Mouse (Mus musculus) macrophage (primary cell): ENCODE data around the gene Cbl. TPM values are rescaled to one million over a fixed set of nuclear protein-coding genes. Genes with fewer than 3 reads are reported as not detected.

Experiments
- H3K27ac ChIP-seq: fragments of 350-480 bp; formaldehyde crosslinking; 2 replicates; pipeline ENCODE4 v1.9.0; 2021
- H3K36me3 ChIP-seq: fragments of 350-480 bp; formaldehyde crosslinking; 2 replicates; pipeline ENCODE4 v1.9.0; 2021; ENCODE audit errors: inconsistent target
- H3K4me3 ChIP-seq: fragments of 350-480 bp; formaldehyde crosslinking; 2 replicates; pipeline ENCODE4 v1.9.0; 2021; ENCODE audit errors: inconsistent target
- H3K79me2 ChIP-seq: fragments of 350-480 bp; formaldehyde crosslinking; 2 replicates; pipeline ENCODE4 v1.9.0; 2021; ENCODE audit errors: inconsistent target
- WGBS: methylation state at CpG from one replicate; pipeline ENCODE4 v1.1.7; 2026; ENCODE audit warnings: inconsistent platforms; ENCODE audit not compliant: missing documents; 5-methylcytosine and 5-hydroxymethylcytosine counted together
- polyA plus RNA-seq: library from polyadenylated mRNA; stranded (reverse); fragments of 250-400 nt; gene quantifications from 3 replicates; pipeline ENCODE4 v1.2.4, GENCODE M21; 2018; ENCODE audit warnings: inconsistent platforms

The Cbl gene
- polyA plus RNA-seq, 1 experiment from 2014 or later: 37.9 TPM

GRCm38 (mm10) chr9:44188223-44188622 is 45.6 kb downstream of the Cbl start:
- Histone ChIP-seq H3K27ac (no peak overlapping the region), H3K36me3 (no peaks in the 10 kb centered on the region), H3K4me3 (no peak overlapping the region), H3K79me2 (peaks cover 100% of the 10 kb centered on the region)
- 91% methylated on average over 12 of the region's 12 CpGs for WGBS

GRCm38 (mm10) chr9:44182260-44182659 is 51.6 kb downstream of the Cbl start:
- Histone ChIP-seq H3K79me2 (peaks cover 100% of the 10 kb centered on the region), H3K36me3 (no peaks in the 10 kb centered on the region), H3K27ac (no peak overlapping the region), H3K4me3 (no peak overlapping the region)
- WGBS: 61% methylated on average over 3 of the region's 3 CpGs

GRCm38 (mm10) chr9:44181537-44181936 is 52.3 kb downstream of the Cbl start:
- WGBS: 36% methylated on average over 5 of the region's 5 CpGs
- no peak overlapping the region for H3K4me3 ChIP-seq

GRCm38 (mm10) chr9:44178811-44179210 is 55.0 kb downstream of the Cbl start:
- WGBS: 99% methylated on average over 8 of the region's 12 CpGs
- H3K79me2 ChIP-seq: peaks cover 100% of the 10 kb centered on the region
- H3K4me3 ChIP-seq: no peak overlapping the region
- no peaks in the 10 kb centered on the region for H3K36me3 ChIP-seq
- no peak overlapping the region for H3K27ac ChIP-seq

More at GRCm38 (mm10) chr9:44181537-44181936, 52.3 kb downstream of the Cbl start:
- Histone ChIP-seq H3K79me2 (peaks cover 100% of the 10 kb centered on the region), H3K27ac (no peak overlapping the region), H3K36me3 (no peaks in the 10 kb centered on the region)

DNA sequence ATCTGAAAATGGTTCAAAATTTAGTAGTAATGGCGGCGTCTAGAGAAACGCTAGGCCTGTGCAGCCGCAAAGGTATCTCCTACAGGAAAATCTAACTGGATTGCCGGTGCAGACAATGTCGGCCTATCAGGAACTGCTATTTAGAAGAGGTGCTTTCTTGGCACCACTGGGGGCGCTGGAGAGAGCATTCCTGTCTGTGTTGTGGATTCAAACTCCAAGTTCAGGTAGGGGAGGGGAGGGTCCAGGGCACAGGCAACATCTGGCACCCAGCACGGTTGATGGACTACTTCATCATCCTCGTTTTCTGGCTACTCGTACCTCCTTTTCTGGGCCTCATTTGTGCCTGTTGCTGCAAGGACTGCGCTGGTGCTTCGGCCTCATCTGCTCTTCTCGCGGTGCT is 55.5 kb downstream of the Cbl start:
- no peak overlapping the region for H3K4me3 ChIP-seq
- peaks cover 2% of the 10 kb centered on the region; the same call in 1 of the 2 replicates for H3K36me3 ChIP-seq
- WGBS: 93% methylated on average over 14 of the region's 14 CpGs
- peaks cover 100% of the 10 kb centered on the region for H3K79me2 ChIP-seq
- H3K27ac ChIP-seq: no peak overlapping the region

DNA sequence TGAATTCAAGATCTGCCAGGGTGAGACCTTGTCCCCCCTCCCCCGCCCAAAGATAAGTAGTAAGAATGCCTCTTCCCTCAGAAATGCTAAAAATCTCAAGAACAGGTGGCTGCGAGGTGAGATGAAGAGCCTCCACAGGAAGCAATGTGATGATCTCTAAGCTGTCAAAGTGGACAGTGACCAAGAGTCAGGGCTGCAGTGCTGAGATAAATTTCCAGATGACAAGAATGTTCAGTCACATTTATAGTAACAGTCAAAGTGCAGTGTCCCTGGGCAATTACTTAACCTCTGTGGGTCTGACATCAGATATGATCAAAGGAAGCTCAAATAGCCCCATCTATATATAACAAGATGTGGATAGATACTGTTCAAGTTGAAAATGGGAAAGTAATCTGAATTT is 56.4 kb downstream of the Cbl start:
- WGBS: 92% methylated on average over 2 of the region's 2 CpGs
- Histone ChIP-seq H3K27ac (no peak overlapping the region), H3K36me3 (peaks cover 12% of the 10 kb centered on the region; the same call in 1 of the 2 replicates), H3K79me2 (peaks cover 100% of the 10 kb centered on the region), H3K4me3 (no peak overlapping the region)

GRCm38 (mm10) chr9:44175957-44176356 is 57.9 kb downstream of the Cbl start:
- Histone ChIP-seq H3K4me3 (no peak overlapping the region), H3K79me2 (peaks cover 100% of the 10 kb centered on the region), H3K36me3 (peaks cover 18% of the 10 kb centered on the region; the same call in 1 of the 2 replicates), H3K27ac (peak overlapping the region; percentile 8; the same call in 1 of the 2 replicates)
- WGBS: 0% methylated on average over 1 of the region's 1 CpGs

- Histone ChIP-seq H3K4me3 (no peak overlapping the region), H3K79me2 (peaks cover 100% of the 10 kb centered on the region), H3K27ac (peak overlapping the region; percentile 8; the same call in 1 of the 2 replicates), H3K36me3 (peaks cover 21% of the 10 kb centered on the region; the same call in 1 of the 2 replicates)
- 6% methylated on average over 6 of the region's 6 CpGs for WGBS
Measured at GRCm38 (mm10) chr9:44175556-44175955, 58.3 kb downstream of the Cbl start.

DNA sequence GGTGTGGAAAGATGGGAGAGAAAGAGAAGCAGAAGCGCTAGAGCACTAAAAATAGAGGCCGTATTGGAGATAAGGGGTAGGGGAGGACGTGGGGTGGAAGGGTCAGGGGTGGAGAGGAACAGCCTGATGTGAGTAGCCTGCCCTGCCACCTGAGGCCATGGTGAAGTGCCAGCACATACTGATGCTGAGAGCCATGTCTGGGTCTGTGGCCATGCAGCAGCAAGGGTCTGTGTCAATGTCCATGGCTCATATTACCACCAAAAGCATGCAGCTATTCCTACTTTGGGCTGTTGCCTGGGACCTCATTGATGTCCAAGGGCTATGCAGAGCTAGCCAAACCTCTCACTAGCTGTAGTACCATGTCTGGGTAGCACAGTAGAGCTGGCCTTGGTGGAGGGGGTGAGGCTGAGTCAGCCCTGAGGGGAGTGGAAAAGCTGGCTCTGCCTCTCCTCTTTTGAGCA is 63.1 kb downstream of the Cbl start:
- Histone ChIP-seq H3K4me3 (no peak overlapping the region), H3K36me3 (peaks cover 42% of the 10 kb centered on the region), H3K27ac (peak overlapping the region; percentile 79; the same call in 1 of the 2 replicates), H3K79me2 (peaks cover 98% of the 10 kb centered on the region)
- WGBS: 56% methylated on average over 3 of the region's 3 CpGs

- WGBS: 52% methylated on average over 5 of the region's 5 CpGs
- peak overlapping the region; percentile 79 for H3K27ac ChIP-seq
- H3K4me3 ChIP-seq: no peak overlapping the region
- peaks cover 60% of the 10 kb centered on the region for H3K36me3 ChIP-seq
- H3K79me2 ChIP-seq: peaks cover 98% of the 10 kb centered on the region
Measured at GRCm38 (mm10) chr9:44168931-44169330, 64.9 kb downstream of the Cbl start.

- H3K36me3 ChIP-seq: peaks cover 85% of the 10 kb centered on the region
- 88% methylated on average over 3 of the region's 3 CpGs for WGBS
- no peak overlapping the region for H3K4me3 ChIP-seq
- peaks cover 29% of the 10 kb centered on the region; the same call in 1 of the 2 replicates for H3K79me2 ChIP-seq
- no peak overlapping the region for H3K27ac ChIP-seq
Measured at GRCm38 (mm10) chr9:44159886-44160285, 74.0 kb downstream of the Cbl start.

DNA sequence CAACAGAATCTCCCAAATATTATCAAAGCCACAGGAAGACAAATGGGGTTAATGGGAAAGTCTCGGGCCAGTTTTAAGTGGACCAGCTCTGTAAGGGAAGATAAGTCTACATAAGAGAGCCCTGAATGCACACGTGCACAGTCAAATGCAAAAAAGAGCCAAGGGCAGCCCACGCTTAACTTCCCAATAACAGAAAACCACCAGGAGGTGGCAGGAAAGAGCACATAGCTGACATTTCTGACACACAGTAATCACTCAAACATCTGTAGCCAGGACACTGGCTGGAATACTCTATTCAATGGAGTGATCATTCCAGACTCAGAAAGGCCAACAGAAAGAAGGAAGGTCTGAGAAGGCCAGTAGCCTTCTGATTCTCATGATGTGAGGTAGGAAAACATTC is 86.6 kb downstream of the Cbl start:
- Histone ChIP-seq H3K27ac (no peak overlapping the region), H3K36me3 (peaks cover 85% of the 10 kb centered on the region), H3K4me3 (no peak overlapping the region), H3K79me2 (no peaks in the 10 kb centered on the region)
- WGBS: 93% methylated on average over 2 of the region's 3 CpGs

- peaks cover 61% of the 10 kb centered on the region; the same call in 1 of the 2 replicates for H3K36me3 ChIP-seq
Measured at GRCm38 (mm10) chr9:44144718-44145060, 89.2 kb downstream of the Cbl start.

GRCm38 (mm10) chr9:44144023-44144717 is 89.7 kb downstream of the Cbl start:
- peaks cover 56% of the 10 kb centered on the region; the same call in 1 of the 2 replicates for H3K36me3 ChIP-seq
- H3K4me3 ChIP-seq: no peak overlapping the region
- 93% methylated on average over 3 of the region's 8 CpGs for WGBS
- H3K27ac ChIP-seq: no peak overlapping the region
- no peaks in the 10 kb centered on the region for H3K79me2 ChIP-seq

More at GRCm38 (mm10) chr9:44144718-44145060, 89.2 kb downstream of the Cbl start:
- Histone ChIP-seq H3K27ac (no peak overlapping the region), H3K79me2 (no peaks in the 10 kb centered on the region), H3K4me3 (no peak overlapping the region)

- Histone ChIP-seq H3K36me3 (peaks cover 50% of the 10 kb centered on the region; the same call in 1 of the 2 replicates), H3K27ac (no peak overlapping the region), H3K4me3 (no peak overlapping the region), H3K79me2 (no peaks in the 10 kb centered on the region)
- WGBS: 93% methylated on average over 5 of the region's 5 CpGs
Measured at GRCm38 (mm10) chr9:44143421-44143820, 90.4 kb downstream of the Cbl start.
